Mouse (Mus musculus) heart, postnatal 0 days (tissue): ENCODE measurements at regions not wholly inside any gene's neighbourhood (a gene's known extent, or its start where the extent isn't known, plus 50 kb on each side); places are given as distances from the start of the nearest gene placed in this dataset.

ENCODE experiments used
- ATAC-seq: fragments of 200-750 bp; cut with Nextera tagmentation; 2 replicates; pipeline ENCODE4 v1.8.0; 2017; ENCODE audit warnings: low read depth, moderate number of reproducible peaks, moderate library complexity; ENCODE audit not compliant: insufficient read depth
- DNase-seq: peaks from one replicate; pipeline ENCODE4 v3.0.0-alpha.2; 2016; ENCODE audit warnings: low spot score
- H3K27ac ChIP-seq: fragments of 300-500 bp; sonication (generic); 2 replicates; pipeline ENCODE4 v1.5.1; 2014; ENCODE audit warnings: low read depth, mild to moderate bottlenecking
- H3K27me3 ChIP-seq: fragments of 300-500 bp; sonication (generic); 2 replicates; pipeline ENCODE4 v1.6.1; 2014; ENCODE audit warnings: low read length, mixed read lengths; ENCODE audit not compliant: control insufficient read depth, insufficient read depth
- H3K36me3 ChIP-seq: fragments of 300-500 bp; sonication (generic); replicated peaks from 2 replicates; pipeline ENCODE4 v1.6.1; 2014; ENCODE audit warnings: low read length, mixed read lengths; ENCODE audit not compliant: control insufficient read depth, insufficient read depth
- H3K4me1 ChIP-seq: fragments of 300-500 bp; sonication (generic); 2 replicates; pipeline ENCODE4 v1.6.1; 2014; ENCODE audit warnings: antibody characterized with exemption; ENCODE audit not compliant: control insufficient read depth, insufficient read depth
- H3K4me2 ChIP-seq: fragments of 300-500 bp; sonication (generic); 2 replicates; pipeline ENCODE4 v1.6.1; 2014; ENCODE audit warnings: low read depth, mild to moderate bottlenecking, low read length, moderate library complexity
- H3K4me3 ChIP-seq: fragments of 300-500 bp; sonication (generic); 2 replicates; pipeline ENCODE4 v1.5.1; 2014; ENCODE audit warnings: low read depth, low read length
- H3K9ac ChIP-seq: fragments of 300-500 bp; sonication (generic); replicated peaks from 2 replicates; pipeline ENCODE4 v1.6.1; 2014; ENCODE audit warnings: low read depth, low read length, mixed read lengths
- H3K9me3 ChIP-seq: fragments of 300-500 bp; sonication (generic); replicated peaks from 2 replicates; pipeline ENCODE4 v1.6.1; 2016; ENCODE audit warnings: low read length; ENCODE audit not compliant: control insufficient read depth
- CTCF ChIP-seq: IDR thresholded peaks from 2 replicates; pipeline ENCODE4 v1.5.1; 2016; ENCODE audit warnings: antibody characterized with exemption, control low read depth, low read depth
- EP300 ChIP-seq: IDR thresholded peaks from 2 replicates; pipeline ENCODE4 v1.6.1; 2016; ENCODE audit warnings: antibody characterized with exemption, low read depth
- WGBS: fragments of 180-500 bp; shearing (Covaris S2); extraction: QIAGEN DNeasy Blood & Tissue Kit; methylation state at CpG from one replicate; pipeline ENCODE4 v1.1.7; 2014; 5-methylcytosine and 5-hydroxymethylcytosine counted together

- DNase-seq (peak; percentile 8), ATAC-seq (no peak)
- Histone ChIP-seq H3K9ac (no peak overlapping the region), H3K4me3 (no peak overlapping the region), H3K4me1 (peaks cover 9% of the 10 kb centered on the region; the same call in 1 of the 2 replicates), H3K27me3 (no peaks in the 10 kb centered on the region), H3K9me3 (no peaks in the 10 kb centered on the region), H3K4me2 (peak overlapping the region; percentile 9; the same call in 1 of the 2 replicates), H3K27ac (no peak overlapping the region), H3K36me3 (no peaks in the 10 kb centered on the region)
- TF ChIP-seq CTCF (no peak), EP300 (no peak)
- WGBS, result 54% methylated on average over 12 of the region's 12 CpGs
Measured at GRCm38 (mm10) chr3:66738201-66739062, 242.8 kb upstream of the Rsrc1 start.

GRCm38 (mm10) chr3:66739356-66740014 is 241.7 kb upstream of the Rsrc1 start:
- H3K27me3 ChIP-seq, result no peaks in the 10 kb centered on the region
- H3K4me2 ChIP-seq, result no peak overlapping the region
- H3K4me3 ChIP-seq, result no peak overlapping the region
- H3K27ac ChIP-seq, result no peak overlapping the region
- H3K9me3 ChIP-seq, result no peaks in the 10 kb centered on the region
- H3K9ac ChIP-seq, result no peak overlapping the region
- 73% methylated on average over 7 of the region's 7 CpGs for WGBS
- ATAC-seq, result no peak
- TF ChIP-seq EP300, result no peak
- TF ChIP-seq CTCF, result no peak
- no peak for DNase-seq
- peaks cover 9% of the 10 kb centered on the region; the same call in 1 of the 2 replicates for H3K4me1 ChIP-seq
- H3K36me3 ChIP-seq, result no peaks in the 10 kb centered on the region

GRCm38 (mm10) chr3:66744133-66744913 is 236.9 kb upstream of the Rsrc1 start:
- ATAC-seq (no peak), DNase-seq (no peak)
- 85% methylated on average over 11 of the region's 11 CpGs for WGBS
- Histone ChIP-seq H3K4me2 (no peak overlapping the region), H3K4me3 (no peak overlapping the region), H3K4me1 (no peaks in the 10 kb centered on the region), H3K27ac (no peak overlapping the region), H3K36me3 (no peaks in the 10 kb centered on the region), H3K9me3 (no peaks in the 10 kb centered on the region), H3K27me3 (no peaks in the 10 kb centered on the region), H3K9ac (no peak overlapping the region)
- TF ChIP-seq EP300 (no peak), CTCF (no peak)

DNA sequence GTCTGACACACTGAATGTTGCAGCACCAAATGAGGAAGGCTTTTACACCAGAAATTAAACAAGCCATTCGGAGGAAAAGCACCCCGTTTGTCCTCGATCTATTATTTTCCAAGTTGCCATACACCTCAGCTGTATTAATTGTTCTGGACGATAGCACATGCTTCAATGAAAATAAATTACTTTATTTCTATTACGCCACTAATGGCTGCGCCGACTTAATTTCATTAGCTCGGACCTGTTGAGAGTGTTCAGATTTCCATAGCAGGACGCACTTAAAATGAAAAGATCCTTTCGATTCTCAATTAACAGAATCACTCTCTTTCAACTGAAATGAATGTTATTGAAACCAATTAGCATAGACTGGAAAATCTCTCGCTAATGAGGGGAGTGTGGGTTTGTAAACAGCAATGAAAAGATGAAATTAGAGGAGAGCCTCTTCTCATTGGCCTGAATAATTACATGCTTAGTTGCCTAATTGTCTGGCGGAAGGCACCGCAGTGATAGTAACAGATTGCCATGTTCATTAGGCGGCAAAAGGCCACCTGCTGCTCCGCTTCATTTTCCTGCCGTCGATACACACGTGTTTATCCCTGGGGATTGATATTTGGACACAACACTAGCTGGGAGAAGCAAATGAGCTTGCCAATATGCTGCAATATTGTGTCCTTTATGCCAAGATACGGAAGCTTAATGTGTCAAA is 234.7 kb upstream of the Rsrc1 start:
- no peak for DNase-seq
- 87% methylated on average over 19 of the region's 19 CpGs for WGBS
- TF ChIP-seq EP300, result no peak
- no peak for TF ChIP-seq CTCF

DNA sequence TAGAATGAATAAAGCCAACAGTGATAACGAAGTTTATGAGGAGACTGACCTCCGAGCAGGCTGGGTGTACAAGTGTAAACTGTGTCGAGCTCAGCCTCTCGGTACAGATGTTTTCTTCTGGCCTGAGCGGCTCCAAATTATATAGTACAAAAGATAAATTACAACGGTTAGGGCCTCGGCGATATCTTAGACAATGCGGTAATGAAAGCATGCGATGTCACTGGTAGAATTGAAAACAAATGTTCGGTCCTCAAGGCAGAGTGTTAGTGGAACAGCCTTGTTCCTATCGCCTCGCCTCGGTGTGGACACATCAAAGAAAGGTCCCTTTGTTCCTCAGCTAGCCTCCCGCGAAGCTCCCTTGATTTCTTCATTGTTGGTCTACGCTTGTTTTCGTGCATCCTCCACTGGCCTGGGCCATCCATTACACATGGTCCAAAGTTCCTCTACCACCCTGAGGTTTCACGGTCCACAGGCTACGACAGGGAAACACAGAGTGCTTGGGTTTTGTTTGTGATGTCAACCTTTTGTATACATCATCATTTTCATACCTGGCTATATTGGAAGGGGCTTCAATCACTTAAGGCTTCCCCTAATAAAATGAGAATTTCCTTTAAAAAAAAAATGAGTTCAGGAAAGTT is 234.0 kb upstream of the Rsrc1 start:
- no peaks in the 10 kb centered on the region for H3K36me3 ChIP-seq
- ATAC-seq, result no peak
- 79% methylated on average over 20 of the region's 20 CpGs for WGBS
- H3K4me1 ChIP-seq, result no peaks in the 10 kb centered on the region
- DNase-seq, result no peak
- H3K27ac ChIP-seq, result no peak overlapping the region
- no peak overlapping the region for H3K9ac ChIP-seq
- H3K27me3 ChIP-seq, result no peaks in the 10 kb centered on the region
- H3K4me2 ChIP-seq, result no peak overlapping the region
- TF ChIP-seq CTCF (no peak), EP300 (no peak)
- H3K4me3 ChIP-seq, result no peak overlapping the region
- no peaks in the 10 kb centered on the region for H3K9me3 ChIP-seq

More for the DNA sequence above, 234.7 kb upstream of the Rsrc1 start:
- no peaks in the 10 kb centered on the region for H3K9me3 ChIP-seq
- no peaks in the 10 kb centered on the region for H3K36me3 ChIP-seq
- no peaks in the 10 kb centered on the region for H3K4me1 ChIP-seq
- no peaks in the 10 kb centered on the region for H3K27me3 ChIP-seq
- no peak overlapping the region for H3K9ac ChIP-seq
- H3K4me2 ChIP-seq, result no peak overlapping the region
- no peak overlapping the region for H3K4me3 ChIP-seq
- no peak overlapping the region for H3K27ac ChIP-seq
- ATAC-seq, result no peak
